Mouse (Mus musculus) bone marrow macrophage, adult 2 months (primary cell): ENCODE results near the gene Tyrp1.

Source experiments
- CTCF ChIP-seq: IDR thresholded peaks from 2 replicates; pipeline ENCODE4 v1.5.1; 2012; ENCODE audit warnings: low read depth, mild to moderate bottlenecking, low read length, moderate library complexity
- POLR2A ChIP-seq: IDR thresholded peaks from 2 replicates; pipeline ENCODE4 v1.6.1; 2012; ENCODE audit warnings: mild to moderate bottlenecking, low read depth, low read length, borderline replicate concordance

DNA sequence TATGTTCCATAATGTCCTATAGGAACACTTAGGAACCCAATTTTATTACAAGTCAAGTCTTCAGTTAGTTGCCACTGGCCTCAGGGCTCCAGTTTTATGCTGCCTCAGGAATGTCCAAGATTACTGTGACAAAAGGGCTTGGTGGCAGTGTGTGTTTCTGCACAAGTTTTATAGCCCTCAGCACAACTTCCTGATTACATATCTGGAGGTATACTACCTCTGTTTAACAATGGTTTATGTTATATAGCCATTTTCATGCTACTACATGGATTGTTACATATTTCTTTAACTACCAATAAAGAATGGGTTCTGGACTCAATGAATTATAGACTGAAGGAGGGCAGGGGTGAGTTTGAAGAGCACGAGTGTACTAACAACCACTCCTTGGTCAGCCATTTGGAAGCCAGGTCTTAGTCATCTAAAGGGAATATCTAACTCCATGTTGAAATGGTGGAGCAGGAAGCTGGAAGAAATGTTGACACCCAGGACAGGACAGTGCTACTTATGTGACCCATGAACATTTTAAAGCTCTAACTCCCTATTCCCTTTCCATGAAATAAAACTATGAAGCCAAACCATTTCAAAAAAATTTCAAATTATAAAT, 48.2 kb downstream of the Tyrp1 start:
- TF ChIP-seq CTCF = no peak
- no peak for TF ChIP-seq POLR2A
